Mouse (Mus musculus) limb, embryonic 15.5 days (tissue): Measurements from ENCODE around the gene Mrpl58. TPM values are rescaled to one million over a fixed set of nuclear protein-coding genes. Genes with fewer than 3 reads are reported as not detected.
"Not testable (repeated sequence)": the region's sequence is repeated elsewhere in the genome, so short reads cannot be mapped to it uniquely, and the experiment has no call there.

Source experiments
- ATAC-seq: fragments of 200-750 bp; cut with Nextera tagmentation; 2 replicates; pipeline ENCODE4 v1.8.0; 2017; ENCODE audit warnings: low read depth, moderate TSS enrichment; ENCODE audit not compliant: insufficient number of reproducible peaks, low FRiP score, low TSS enrichment
- H3K27ac ChIP-seq: fragments of 300-500 bp; sonication (generic); 2 replicates; pipeline ENCODE4 v1.5.1; 2015; ENCODE audit warnings: moderate library complexity, mild to moderate bottlenecking, inconsistent platforms
- H3K27me3 ChIP-seq: fragments of 300-500 bp; sonication (generic); 2 replicates; pipeline ENCODE4 v1.6.1; 2015; ENCODE audit warnings: inconsistent platforms
- H3K36me3 ChIP-seq: fragments of 300-500 bp; sonication (generic); 2 replicates; pipeline ENCODE4 v1.6.1; 2015; ENCODE audit warnings: inconsistent platforms
- H3K4me1 ChIP-seq: fragments of 300-500 bp; sonication (generic); 2 replicates; pipeline ENCODE4 v1.6.1; 2015; ENCODE audit warnings: inconsistent platforms
- H3K4me2 ChIP-seq: fragments of 300-500 bp; sonication (generic); 2 replicates; pipeline ENCODE4 v1.6.1; 2015; ENCODE audit warnings: mild to moderate bottlenecking, inconsistent platforms
- H3K4me3 ChIP-seq: fragments of 300-500 bp; sonication (generic); 2 replicates; pipeline ENCODE4 v1.5.1; 2015; ENCODE audit warnings: mild to moderate bottlenecking, inconsistent platforms
- H3K9ac ChIP-seq: fragments of 300-500 bp; sonication (generic); 2 replicates; pipeline ENCODE4 v1.6.1; 2015; ENCODE audit warnings: inconsistent platforms
- H3K9me3 ChIP-seq: fragments of 300-500 bp; sonication (generic); 2 replicates; pipeline ENCODE4 v1.6.1; 2016; ENCODE audit warnings: inconsistent platforms
- WGBS: fragments of 180-500 bp; shearing (Covaris S2); methylation state at CpG from one replicate; pipeline ENCODE4 v1.1.7; 2015; 5-methylcytosine and 5-hydroxymethylcytosine counted together
- polyA plus RNA-seq: library from polyadenylated mRNA; unstranded; fragments of >200 nt; fragmentation: Nextera tagmentation; extraction: Ambion mirVana; gene quantifications from 2 replicates; pipeline ENCODE4 v1.2.1, GENCODE M21; 2015

The Mrpl58 gene
- polyA plus RNA-seq, 1 experiment from 2014 or later, result 141 TPM

DNA sequence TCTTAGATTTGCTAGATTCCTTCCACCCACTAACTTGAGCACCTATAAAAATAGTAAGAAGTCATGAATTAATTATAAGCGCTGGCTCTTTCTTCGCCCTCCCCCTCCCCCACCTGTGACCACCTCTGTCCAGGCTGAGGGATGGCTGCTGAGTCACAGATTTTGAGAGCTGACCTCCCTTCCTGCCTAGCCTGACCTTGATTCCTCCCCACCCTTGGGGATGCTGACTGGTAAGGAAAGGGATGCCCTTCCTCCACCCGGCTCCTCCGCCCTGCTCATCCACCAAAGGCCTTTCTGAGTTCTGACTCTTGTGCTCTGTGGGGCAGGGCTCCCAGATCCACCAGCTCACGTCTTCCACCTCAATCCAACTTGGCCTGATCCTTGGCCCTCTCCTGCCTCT lies 19.0 kb upstream of the Mrpl58 start:
- no peaks in the 10 kb centered on the region for H3K27me3 ChIP-seq
- peaks cover 40% of the 10 kb centered on the region for H3K4me1 ChIP-seq
- H3K27ac ChIP-seq, result no peak overlapping the region
- H3K4me3 ChIP-seq, result no peak overlapping the region
- H3K4me2 ChIP-seq, result no peak overlapping the region
- no peak for ATAC-seq
- H3K36me3 ChIP-seq, result no peaks in the 10 kb centered on the region
- H3K9ac ChIP-seq, result no peak overlapping the region
- 72% methylated on average over 5 of the region's 5 CpGs for WGBS
- no peaks in the 10 kb centered on the region for H3K9me3 ChIP-seq

DNA sequence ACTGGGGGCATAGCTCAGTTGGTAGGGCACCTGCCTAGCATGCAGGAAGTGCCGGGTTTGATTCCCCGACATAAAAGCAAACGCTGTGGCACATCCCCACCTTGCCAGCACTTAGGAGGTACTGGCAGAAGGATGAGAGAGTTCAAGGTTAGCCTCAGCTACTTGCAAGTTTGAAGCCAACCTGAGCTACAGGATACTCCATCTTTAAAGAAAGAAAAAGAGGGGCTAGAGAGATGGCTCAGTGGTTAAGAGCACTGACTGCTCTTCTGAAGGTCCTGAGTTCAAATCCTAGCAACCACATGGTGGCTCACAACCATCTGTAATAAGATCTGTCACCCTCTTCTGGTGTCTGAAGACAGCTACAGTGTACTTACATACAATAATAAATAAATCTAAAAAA lies 16.7 kb upstream of the Mrpl58 start:
- not testable (repeated sequence) for H3K4me3 ChIP-seq, H3K9ac ChIP-seq, H3K27ac ChIP-seq, H3K9me3 ChIP-seq, ATAC-seq, H3K4me2 ChIP-seq, H3K27me3 ChIP-seq
- 76% methylated on average over 3 of the region's 3 CpGs for WGBS
- peaks cover 36% of the 10 kb centered on the region for H3K4me1 ChIP-seq
- H3K36me3 ChIP-seq, result peaks cover 17% of the 10 kb centered on the region

DNA sequence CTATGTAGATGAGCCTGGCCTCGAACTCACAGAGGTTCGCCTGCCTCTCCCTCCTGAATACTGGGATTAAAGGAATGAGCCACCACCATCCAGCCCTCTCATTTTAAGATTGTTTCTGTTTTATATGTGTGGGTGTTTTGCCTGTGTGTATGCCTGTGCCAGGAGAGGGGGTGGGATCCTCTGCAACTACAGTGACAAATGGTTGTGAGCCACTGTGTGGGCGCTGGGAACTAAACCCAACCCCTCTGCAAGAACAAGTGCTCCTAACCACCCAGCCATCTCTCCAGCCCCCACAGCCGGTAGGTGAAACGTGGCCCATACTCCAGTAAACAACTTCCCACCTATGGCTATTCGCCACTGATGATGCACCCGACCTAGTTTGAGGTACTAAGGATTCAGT lies 12.2 kb upstream of the Mrpl58 start:
- Histone ChIP-seq H3K4me3 (no peak overlapping the region), H3K27ac (no peak overlapping the region), H3K36me3 (peaks cover 59% of the 10 kb centered on the region), H3K4me2 (no peak overlapping the region), H3K4me1 (0 out of 2 replicates have a peak, but pooled peaks cover 3% of the 10 kb centered on the region), H3K27me3 (no peaks in the 10 kb centered on the region), H3K9me3 (no peaks in the 10 kb centered on the region), H3K9ac (no peak overlapping the region)
- ATAC-seq, result no peak
- 91% methylated on average over 7 of the region's 7 CpGs for WGBS

DNA sequence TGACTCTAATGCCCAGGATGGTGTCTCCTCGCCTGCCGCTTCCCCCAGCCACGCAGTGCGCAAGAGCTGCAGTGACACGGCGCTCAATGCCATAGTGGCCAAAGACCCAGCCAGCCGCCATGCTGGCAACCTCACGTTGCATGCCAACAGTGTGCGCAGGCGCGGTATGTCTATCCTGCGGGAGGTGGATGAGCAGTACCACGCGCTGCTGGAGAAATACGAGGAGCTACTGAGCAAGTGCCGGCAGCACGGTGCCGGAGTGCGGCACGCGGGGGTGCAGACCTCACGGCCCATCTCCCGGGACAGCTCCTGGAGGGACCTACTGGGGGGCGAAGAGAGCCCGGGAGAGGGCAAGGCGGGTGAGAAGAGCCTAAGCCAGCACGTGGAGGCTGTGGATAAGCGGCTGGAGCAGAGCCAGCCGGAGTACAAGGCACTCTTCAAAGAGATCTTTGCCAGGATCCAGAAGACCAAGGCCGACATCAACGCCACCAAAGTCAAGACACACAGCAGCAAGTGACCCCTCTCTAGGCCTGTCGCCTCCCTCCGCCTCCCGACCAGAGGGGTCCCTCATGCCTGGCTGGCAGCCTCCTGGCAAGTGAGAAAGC lies 9.7 kb upstream of the Mrpl58 start:
- WGBS, result 57% methylated on average over 34 of the region's 34 CpGs
- Histone ChIP-seq H3K4me3 (peak overlapping the region; percentile 0; the same call in 1 of the 2 replicates), H3K36me3 (peaks cover 60% of the 10 kb centered on the region), H3K4me1 (0 out of 2 replicates have a peak, but pooled peaks cover 3% of the 10 kb centered on the region), H3K27me3 (no peaks in the 10 kb centered on the region), H3K9ac (no peak overlapping the region), H3K4me2 (peak overlapping the region; percentile 20; the same call in 1 of the 2 replicates), H3K27ac (no peak overlapping the region), H3K9me3 (no peaks in the 10 kb centered on the region)
- no peak for ATAC-seq

DNA sequence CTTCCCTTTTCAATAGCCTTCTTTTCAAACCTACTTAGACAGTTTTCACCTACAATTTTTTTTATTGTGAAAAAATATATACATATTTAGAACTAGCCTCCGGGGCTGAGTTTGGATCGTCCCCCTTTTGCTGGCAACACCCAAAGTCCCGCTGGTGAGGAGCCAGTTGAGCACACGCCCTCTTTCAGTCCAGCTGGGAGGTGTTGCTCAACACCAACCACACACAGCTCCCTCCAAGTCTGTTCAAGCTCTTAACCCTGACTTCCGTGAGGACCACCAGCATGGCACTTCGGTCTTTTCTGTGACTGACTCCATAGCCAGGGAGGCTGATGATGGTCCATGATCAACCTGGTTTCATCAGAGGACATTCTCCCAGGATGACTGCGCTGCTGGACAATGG lies 5.5 kb upstream of the Mrpl58 start:
- Histone ChIP-seq H3K4me1 (0 out of 2 replicates have a peak, but pooled peaks cover 5% of the 10 kb centered on the region), H3K27me3 (no peaks in the 10 kb centered on the region), H3K4me3 (no peak overlapping the region), H3K9me3 (no peaks in the 10 kb centered on the region), H3K27ac (no peak overlapping the region), H3K36me3 (peaks cover 32% of the 10 kb centered on the region), H3K9ac (no peak overlapping the region), H3K4me2 (no peak overlapping the region)
- WGBS, result 70% methylated on average over 7 of the region's 7 CpGs
- ATAC-seq, result no peak

DNA sequence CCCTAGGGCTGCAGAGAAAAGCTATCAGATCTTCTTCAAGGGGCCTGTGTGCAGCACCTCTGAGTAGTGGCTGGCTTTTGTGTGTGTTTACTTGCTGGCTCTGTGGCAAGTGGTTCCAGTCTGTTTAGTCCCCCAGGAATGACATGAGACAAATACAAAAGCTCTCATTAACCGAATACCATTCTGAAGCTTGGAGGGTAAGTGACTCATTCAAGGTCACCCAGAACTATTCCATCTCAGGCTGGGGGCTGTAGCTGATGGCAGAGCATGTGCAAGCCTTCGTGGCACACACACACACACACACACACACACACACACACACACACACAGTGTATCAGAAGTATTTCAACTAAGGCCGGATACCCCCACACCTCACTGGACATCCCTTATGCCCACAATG lies 3.4 kb upstream of the Mrpl58 start:
- Histone ChIP-seq H3K27me3 (no peaks in the 10 kb centered on the region), H3K9ac (no peak overlapping the region), H3K36me3 (peaks cover 12% of the 10 kb centered on the region), H3K27ac (no peak overlapping the region), H3K4me2 (no peak overlapping the region), H3K4me3 (no peak overlapping the region), H3K9me3 (no peaks in the 10 kb centered on the region), H3K4me1 (peaks cover 13% of the 10 kb centered on the region)
- 72% methylated on average over 3 of the region's 3 CpGs for WGBS
- ATAC-seq, result no peak

DNA sequence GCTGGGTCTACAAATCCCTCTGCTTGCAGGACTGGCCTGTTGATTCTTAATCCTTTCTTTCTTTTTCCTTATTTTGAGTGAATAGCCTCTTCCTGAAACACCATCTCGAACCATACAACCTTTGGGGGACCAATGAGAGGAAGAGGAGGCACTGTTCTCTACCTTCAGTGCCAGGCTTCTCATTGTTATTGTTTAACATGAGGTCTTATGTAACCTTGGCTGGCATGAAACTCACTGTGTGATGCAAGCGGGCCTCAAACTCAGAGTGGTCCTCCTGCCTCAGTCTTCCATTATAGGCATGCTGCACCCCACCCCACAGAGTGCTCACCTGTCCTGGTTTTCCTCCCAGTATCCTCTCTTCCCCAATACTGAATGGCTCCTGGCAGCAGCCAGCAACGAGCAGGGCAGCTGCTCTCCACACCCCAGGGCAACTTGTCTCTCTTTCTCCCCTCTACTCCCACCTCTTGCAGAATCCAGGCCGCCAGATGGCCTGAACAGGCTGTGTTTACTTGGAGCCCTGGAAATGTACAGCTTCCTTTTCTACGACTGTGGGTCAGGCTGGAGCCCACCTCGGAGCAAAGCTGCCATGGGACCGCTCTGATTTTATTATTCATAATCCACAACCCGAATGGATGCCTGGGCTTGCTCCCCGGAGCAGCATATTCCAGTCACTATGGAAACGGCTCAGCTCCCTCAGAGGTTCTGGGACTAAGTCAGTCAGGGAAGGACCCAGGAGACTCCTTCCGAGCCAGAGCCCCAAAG lies 2.7 kb upstream of the Mrpl58 start:
- 43% methylated on average over 11 of the region's 11 CpGs for WGBS
- Histone ChIP-seq H3K9me3 (no peaks in the 10 kb centered on the region), H3K36me3 (peaks cover 6% of the 10 kb centered on the region), H3K9ac (no peak overlapping the region), H3K4me3 (no peak overlapping the region), H3K27ac (no peak overlapping the region), H3K4me1 (peaks cover 13% of the 10 kb centered on the region), H3K27me3 (no peaks in the 10 kb centered on the region), H3K4me2 (no peak overlapping the region)
- no peak for ATAC-seq

DNA sequence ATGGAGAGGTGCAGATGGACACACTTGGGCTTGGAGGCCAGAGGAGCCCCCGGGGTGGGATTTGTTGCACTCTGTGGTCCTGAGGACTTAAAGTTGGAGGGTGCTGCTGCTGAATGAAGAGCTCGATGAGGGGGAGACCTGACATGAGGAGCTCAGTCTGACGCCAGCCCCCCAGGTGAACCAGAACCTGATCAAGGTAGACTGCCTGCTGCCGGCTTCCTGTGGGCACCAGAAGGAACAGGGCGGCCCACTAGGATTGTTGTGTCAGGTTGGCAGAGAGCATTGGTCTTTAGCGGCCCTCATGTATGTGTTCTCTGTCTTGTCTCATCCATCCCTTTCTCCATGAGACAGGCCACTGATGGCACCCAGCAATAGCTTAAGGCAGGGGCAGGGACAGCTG lies 2.2 kb downstream of the Mrpl58 start:
- H3K9me3 ChIP-seq, result no peaks in the 10 kb centered on the region
- peaks cover 35% of the 10 kb centered on the region for H3K36me3 ChIP-seq
- peaks cover 13% of the 10 kb centered on the region for H3K4me1 ChIP-seq
- no peak overlapping the region for H3K4me2 ChIP-seq
- no peak for ATAC-seq
- H3K27me3 ChIP-seq, result no peaks in the 10 kb centered on the region
- no peak overlapping the region for H3K27ac ChIP-seq
- no peak overlapping the region for H3K4me3 ChIP-seq
- 93% methylated on average over 6 of the region's 6 CpGs for WGBS
- no peak overlapping the region for H3K9ac ChIP-seq

DNA sequence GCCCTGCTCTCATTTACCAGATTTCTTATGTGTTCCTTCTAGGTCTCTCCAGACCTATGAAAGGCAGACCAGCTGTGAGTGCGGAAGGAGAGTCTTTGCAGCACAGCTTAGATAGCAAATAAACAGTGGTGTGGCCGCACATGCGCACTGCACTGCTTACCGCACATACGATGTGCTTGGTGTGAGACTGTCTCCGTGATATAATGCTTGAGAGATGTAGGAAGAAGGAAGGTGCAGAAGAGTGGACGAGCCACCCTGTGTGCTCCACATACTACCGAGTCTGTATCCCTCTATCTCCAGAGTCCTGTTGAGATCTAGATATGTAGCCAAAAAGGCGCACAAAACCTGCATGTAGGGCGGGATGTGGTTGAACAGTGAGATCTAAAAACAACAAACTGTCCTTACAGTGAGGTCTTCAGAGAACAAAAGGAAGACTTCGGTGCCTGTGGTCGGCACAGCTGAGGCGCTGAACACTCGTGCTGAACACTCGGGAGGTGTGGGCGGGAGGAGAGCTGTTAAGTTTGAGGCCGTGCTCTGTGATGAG lies 3.4 kb downstream of the Mrpl58 start:
- no peak overlapping the region for H3K9ac ChIP-seq
- H3K9me3 ChIP-seq, result no peaks in the 10 kb centered on the region
- H3K27ac ChIP-seq, result no peak overlapping the region
- H3K4me2 ChIP-seq, result no peak overlapping the region
- H3K4me3 ChIP-seq, result no peak overlapping the region
- H3K36me3 ChIP-seq, result peaks cover 40% of the 10 kb centered on the region
- no peaks in the 10 kb centered on the region for H3K27me3 ChIP-seq
- peaks cover 20% of the 10 kb centered on the region for H3K4me1 ChIP-seq
- no peak for ATAC-seq
- WGBS, result 95% methylated on average over 17 of the region's 17 CpGs

DNA sequence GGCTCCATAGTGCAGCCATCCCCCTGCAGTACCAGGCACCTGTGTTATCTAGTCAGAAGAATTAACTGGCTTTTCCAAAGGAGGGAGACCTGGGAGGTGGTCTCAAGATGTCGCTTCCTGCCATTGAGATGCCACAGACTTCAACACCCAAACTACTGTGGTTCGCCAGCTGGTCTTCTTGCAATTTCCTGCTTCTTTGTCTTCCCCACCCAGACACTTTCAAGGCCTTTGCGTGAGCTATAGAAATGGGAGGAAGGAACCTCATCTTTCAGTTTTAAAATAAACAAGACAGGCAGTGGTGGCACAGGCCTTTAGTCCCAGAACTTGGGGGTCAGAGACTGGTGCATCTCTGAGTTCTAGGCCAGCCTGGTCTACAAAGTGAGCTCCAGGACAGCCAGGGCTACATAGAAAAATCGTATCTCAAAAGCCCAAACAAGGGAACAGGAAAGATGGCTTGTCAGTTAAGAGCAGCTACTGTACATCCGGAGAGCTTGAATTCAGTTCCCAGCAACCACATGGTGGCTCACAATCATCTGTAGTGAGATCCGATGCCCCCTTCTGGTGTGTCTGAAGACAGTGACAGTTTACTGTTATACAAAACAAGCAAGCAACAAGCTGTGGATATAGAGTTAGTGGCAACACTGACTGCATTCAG lies 4.8 kb downstream of the Mrpl58 start:
- H3K27me3 ChIP-seq, result no peaks in the 10 kb centered on the region
- H3K9ac ChIP-seq, result no peak overlapping the region
- peaks cover 18% of the 10 kb centered on the region for H3K4me1 ChIP-seq
- no peak overlapping the region for H3K4me2 ChIP-seq
- H3K9me3 ChIP-seq, result no peaks in the 10 kb centered on the region
- H3K36me3 ChIP-seq, result peaks cover 40% of the 10 kb centered on the region
- ATAC-seq, result no peak
- no peak overlapping the region for H3K27ac ChIP-seq
- 82% methylated on average over 6 of the region's 6 CpGs for WGBS
- no peak overlapping the region for H3K4me3 ChIP-seq

DNA sequence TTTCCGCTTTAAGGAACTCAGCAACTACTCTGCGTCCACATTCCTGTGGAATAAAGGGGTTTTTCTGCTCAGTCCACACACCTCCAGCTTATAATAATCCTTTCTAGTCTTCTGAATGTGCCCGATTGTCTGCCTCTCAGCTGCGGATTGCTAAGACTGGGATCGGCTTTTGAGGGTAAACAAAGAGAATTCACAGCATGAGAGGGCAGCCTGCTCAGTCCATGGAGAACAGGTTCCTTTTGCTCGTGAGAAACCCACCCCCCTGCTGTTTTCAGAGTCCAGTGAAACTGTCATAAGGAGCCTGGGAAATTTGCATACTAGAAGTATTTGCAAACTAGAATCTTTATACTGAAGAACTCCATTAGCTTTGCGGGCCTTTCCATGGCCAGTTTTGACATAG lies 6.0 kb downstream of the Mrpl58 start:
- peaks cover 40% of the 10 kb centered on the region for H3K36me3 ChIP-seq

More for the DNA sequence above, 6.0 kb downstream of the Mrpl58 start:
- H3K27ac ChIP-seq, result no peak overlapping the region
- H3K4me3 ChIP-seq, result no peak overlapping the region
- WGBS, result 80% methylated on average over 7 of the region's 7 CpGs
- ATAC-seq, result no peak
- H3K9ac ChIP-seq, result no peak overlapping the region
- peaks cover 20% of the 10 kb centered on the region for H3K4me1 ChIP-seq
- no peak overlapping the region for H3K4me2 ChIP-seq
- H3K27me3 ChIP-seq, result no peaks in the 10 kb centered on the region
- no peaks in the 10 kb centered on the region for H3K9me3 ChIP-seq
